Mouse (Mus musculus) testis, postnatal 10 days (tissue): ENCODE results near the gene Mad1l1.

Experiments used
- DNase-seq: peaks from one replicate; pipeline ENCODE4 v3.0.0; 2021; ENCODE audit warnings: low spot score

Gene Mad1l1

DNA sequence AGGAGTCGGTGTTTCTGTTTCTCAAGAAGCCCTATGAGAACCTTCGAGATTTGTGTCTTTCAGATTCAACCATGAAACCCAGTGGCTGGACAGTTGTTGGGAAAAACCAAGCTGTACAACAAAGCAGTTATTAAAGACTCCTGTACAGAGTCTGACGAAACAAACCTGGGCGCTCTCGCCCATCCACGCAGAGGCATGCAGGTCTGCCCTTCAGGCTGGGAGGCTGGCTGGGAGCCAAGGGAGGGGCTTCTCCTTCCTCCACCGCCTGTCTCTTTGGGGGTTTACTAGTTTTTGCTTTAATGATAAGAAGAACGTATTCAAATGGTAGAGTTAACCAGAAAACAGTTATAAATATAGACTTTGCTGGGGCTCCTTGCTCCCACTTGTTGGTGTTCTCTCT is 314.5 kb downstream of the Mad1l1 start:
- peak; percentile 56 for DNase-seq

DNA sequence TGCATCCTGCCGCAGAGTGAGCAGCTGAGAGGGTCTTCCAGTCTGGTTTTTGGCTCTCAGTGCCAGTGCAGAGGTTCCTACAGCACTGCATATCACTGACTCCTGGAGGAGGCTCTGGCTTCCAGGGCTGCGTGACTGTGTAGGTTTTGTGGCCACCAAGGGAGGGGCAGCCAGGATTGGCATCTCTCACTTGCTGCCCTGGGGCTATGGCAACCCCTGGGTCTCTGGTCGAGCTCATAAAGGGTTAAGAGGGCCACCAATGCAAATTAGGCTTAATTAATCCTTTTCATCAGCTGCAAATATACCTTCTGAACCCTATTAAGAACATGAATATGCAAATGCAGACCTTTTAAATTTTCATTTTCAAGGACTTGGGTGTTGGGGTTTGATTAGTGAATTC is 318.8 kb downstream of the Mad1l1 start:
- no peak for DNase-seq

- DNase-seq = no peak
Observed at GRCm38 (mm10) chr5:139998916-139999315, 322.4 kb downstream of the Mad1l1 start.

- DNase-seq = peak; percentile 81
Observed at GRCm38 (mm10) chr5:139998321-139998720, 323.0 kb downstream of the Mad1l1 start.

DNA sequence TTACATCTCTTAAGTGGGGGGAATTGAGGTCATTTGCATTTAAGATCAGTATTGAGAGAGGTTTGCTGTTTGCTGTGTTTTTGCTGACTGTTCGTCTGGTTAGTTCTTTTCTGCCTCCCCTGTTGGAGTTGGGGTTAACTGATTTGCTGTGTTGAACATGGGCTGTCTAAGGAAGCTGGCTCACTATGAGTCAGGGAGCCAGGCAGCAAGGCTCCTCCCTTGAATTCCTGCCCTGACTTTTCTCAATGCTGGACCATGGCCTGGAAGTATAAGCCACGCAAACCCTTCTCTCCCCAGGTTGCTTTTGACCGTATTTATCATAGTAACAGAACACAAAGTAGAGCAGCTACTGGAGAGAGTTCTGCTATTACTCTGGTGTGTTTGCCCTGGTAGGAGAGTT is 329.8 kb downstream of the Mad1l1 start:
- no peak for DNase-seq

DNA sequence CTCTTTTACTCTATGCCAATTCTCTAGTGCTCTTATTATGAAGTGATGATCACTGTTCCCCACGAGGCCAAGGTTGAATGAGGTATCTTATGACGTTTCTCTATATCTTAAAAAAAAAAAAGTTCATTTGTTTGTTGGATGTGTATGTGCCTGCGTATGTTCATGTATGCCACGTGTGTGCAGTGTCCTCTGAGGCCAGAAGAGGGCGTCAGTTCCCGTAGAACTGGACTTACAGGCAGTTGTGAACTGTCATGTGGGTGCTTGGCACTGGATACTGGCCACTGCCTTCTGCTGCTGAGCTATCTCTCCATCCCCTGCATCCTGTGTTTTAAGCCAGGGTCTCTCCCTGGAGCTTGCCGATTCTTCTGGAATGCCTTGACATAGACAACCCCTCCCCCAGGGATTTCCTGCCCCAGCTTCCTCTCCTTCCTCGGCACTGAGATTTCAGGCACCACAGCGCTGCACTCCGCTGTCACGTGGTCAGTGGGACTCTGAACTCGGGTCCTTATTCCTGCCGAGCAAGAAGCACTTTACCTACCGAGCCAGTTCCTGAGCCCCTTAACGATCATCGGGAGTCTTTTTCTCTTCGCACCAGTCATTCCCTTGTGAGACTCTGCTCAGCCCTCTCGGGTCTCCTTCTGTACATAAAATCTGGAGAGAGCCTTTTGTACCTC is 336.1 kb downstream of the Mad1l1 start:
- DNase-seq = no peak

DNA sequence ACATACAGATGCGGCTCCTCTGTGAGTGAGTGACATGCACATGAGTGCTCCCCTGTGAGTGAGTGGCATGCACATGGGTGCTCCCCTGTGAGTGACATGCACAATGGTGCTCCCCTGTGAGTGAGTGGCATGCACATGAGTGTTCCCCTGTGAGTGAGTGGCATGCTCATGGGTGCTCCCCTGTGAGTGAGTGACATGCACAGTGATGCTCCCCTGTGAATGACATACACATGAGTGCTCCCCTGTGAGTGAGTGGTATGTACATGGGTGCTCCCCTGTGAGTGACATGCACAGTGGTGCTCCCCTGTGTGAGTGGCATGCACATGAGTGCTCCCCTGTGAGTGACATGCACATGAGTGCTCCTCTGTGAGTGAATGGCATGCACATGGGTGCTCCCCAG is 339.4 kb downstream of the Mad1l1 start:
- DNase-seq = no peak

DNA sequence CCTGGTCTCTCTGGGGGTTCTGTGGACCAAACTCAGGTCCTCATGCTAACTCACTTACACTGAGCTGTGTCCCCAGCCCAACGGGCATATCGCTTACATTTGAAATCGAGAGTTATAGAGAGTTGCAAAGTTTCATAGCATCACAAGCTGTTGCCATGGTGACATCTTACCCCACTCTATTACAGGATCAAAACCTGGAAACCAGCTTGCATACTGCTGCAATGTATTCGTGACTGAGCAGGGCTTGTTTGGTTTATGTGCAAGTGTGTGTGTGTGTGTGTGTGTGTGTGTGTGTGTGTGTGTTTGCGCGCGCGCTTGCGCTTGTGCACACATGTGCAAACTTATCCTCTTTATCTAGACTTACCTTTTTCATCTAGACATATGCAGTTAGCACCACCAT is 342.0 kb downstream of the Mad1l1 start:
- no peak for DNase-seq

DNA sequence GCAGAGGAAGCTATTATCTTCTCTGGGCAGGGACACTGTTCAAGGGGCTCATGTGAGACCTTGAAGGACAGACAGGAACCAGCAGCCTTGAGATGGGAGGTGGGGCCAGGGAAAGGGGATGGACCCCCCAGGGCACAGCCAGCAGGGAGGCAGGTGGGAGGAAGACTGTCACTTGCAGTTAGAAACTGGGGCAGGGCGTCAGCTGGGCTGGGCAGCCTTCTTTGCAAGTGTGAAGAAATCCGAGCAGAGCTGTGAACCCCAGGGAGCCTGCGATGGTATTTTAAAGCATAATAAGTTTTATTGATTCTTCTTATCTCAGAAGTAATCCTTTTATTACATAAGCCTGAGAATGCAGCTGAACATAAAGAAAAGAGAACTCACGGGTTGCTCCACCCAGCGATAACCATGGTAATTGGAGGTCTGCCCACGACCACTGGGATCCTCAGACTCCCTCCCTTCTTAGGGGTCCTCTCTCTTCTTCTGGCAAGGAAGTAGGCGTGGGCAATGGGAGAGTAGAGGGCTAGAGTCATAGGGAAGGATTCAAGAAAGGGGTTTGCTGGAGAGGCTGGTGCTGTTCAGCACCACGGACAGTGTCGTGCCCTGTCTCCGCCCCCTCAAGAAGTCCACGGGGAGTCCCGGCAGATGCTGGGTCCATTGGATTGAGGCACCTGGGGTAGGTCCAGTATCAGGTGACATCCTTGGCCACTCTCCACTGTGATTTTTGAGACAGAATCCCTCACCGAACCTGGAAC is 342.7 kb downstream of the Mad1l1 start:
- peak; percentile 64 for DNase-seq

DNA sequence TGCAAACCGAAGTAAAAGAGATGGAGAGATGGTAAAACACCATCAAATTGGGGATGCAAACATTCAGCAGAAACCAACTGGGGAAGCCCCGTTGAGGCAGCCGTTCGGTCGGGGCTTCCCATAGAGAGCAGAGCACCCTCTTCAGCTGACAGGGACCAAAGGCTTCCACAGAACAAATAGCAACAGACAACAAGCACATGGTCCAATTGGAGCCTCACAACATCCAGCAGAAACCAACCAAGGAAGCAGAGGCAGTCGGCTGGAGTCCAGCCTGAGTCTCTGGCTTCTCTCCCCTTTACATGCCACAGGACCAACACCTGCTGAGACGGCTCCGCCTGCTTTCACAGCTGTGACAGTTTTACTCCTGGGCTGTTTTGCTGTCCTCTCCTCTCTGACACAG is 343.9 kb downstream of the Mad1l1 start:
- no peak for DNase-seq

- DNase-seq = no peak
Observed at GRCm38 (mm10) chr5:139976584-139976983, 344.8 kb downstream of the Mad1l1 start.

DNA sequence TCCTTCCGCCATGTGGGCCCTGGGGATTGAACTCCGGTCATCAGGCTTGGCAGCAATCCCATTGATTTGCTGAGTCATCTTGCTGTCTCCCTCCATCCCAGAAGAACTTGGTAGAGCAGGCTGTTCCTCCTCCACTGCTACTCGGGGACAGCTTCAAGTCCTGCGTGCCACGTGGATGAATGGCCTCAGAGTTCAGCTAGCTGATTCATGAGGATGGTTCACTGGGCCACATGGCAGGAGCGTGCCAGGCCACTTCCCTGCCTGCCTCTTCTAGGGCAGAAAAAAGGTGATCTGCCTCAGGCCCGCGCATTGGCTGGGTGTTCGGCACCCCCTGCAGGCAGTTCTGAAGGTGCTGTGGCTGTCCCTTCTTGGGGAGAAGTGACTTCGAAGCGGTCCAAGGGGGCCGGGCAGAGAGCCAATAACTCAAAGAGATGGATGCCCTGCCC is 351.1 kb downstream of the Mad1l1 start:
- DNase-seq = peak; percentile 62

DNA sequence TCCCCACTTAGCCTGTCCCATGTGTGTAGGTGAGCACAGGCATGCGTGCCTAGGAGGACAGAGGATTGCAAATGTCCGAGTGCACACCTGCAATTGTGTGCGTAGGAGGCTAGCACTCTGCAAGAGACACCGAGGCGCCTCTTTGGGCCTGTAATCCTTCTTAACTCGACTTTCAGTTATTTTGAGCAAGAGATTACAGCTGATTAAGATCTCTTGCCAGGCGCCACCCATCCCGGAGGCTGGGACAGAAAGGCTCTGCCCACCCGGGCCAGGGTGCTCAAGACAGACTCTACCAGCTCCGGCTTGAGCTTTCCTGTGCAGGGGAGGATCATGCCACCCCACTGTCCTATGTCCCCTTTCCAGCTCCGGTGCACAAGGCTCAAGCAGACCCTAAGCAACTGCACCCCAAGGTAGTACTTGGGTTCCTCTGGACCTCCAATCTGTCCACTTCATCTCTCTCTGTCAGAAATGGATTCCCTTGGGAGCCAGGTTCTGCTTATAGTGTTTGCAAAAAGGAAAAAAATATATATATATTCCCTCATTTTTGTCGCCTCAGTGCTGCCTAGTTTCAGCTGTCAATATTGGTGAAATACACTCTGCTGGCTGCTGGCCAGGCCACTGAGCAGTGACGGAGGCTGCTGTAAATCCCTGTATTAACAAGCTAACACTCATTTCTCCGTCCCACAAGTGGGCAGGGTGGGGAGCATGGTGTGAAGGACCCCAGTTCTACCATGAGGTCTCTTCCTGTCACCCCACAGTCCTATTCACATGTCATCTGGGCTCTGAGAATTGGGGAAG is 352.0 kb downstream of the Mad1l1 start:
- DNase-seq = no peak

DNA sequence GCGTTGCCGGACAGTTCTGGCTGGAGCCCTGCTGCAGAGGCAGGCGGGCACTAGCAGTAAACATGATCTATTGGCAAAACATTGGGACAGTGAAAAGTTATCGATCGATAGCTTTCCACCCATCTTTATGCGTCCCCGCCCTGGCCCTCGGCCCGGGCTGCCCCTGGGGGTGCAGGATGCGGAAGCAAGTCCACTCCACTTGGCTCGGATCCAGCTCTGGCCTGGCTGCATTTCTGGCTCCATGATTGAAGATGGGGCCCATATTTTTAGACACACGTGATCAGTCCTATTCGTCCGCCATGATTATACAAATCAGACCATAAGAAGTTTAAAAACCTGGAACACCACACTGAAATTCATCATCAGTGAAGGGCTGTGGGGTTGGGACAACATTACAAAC is 355.8 kb downstream of the Mad1l1 start:
- DNase-seq = peak; percentile 67

DNA sequence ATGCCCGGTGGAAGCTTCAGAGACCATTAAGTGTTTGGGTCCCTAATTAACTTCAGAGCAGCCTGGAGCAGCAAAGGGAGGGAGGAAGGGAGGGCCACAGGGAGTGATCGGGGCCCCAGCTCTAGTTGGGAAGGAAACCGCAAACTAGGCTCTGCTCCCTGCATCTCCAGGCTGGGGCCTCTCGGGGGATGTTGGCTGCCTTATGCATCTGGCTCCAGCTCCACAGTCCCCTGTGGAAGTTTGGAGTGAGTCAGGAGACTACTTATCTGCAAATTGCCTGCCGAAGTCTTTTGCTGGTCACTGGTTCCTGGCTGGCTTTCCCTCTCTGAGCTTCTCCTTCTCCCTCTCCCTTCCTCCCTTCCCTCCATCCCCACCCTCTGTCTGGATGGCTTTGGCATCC is 357.0 kb downstream of the Mad1l1 start:
- DNase-seq = no peak

GRCm38 (mm10) chr5:139959741-139960140 is 361.6 kb downstream of the Mad1l1 start:
- no peak for DNase-seq
